Mouse (Mus musculus): ENCODE results near the gene Cela2a.

GRCm38 (mm10) chr4:141857422-141857930 is 31.5 kb upstream of the Cela2a start:
- TF ChIP-seq CTCF (IDR thresholded peaks at IDR 0.05; ENCODE audit: insufficient read depth, low read depth, low read length): peak; percentile 94
- TF ChIP-seq POLR2A (IDR thresholded peaks at IDR 0.05; ENCODE audit: insufficient read depth, low read depth, low read length): no peak

All from olfactory bulb, adult 2 months (tissue).